Mouse (Mus musculus) megakaryocyte-erythroid progenitor cell, adult 5-6 weeks (primary cell): ENCODE data around the gene H2-DMb2. TPM values are rescaled to one million over a fixed set of nuclear protein-coding genes. Genes with fewer than 3 reads are reported as not detected.
A peak's percentile ranks its signal among the peaks of the same experiment; 100 is the strongest.

Source experiments
- ATAC-seq: replicated peaks from 2 replicates; pipeline ENCODE4 v1.8.0; 2016; ENCODE audit warnings: mild to moderate bottlenecking, inconsistent platforms; ENCODE audit not compliant: severe bottlenecking, poor library complexity, low FRiP score, low TSS enrichment
- total RNA-seq, 2 experiments: library from RNA; stranded (forward) in 1 of 2; stranded (reverse) in 1 of 2; fragments of 200-1000, 215-1000 nt in 1 of 2; fragments of >200 nt in 1 of 2; fragmentation: Nextera tagmentation in 1 of 2; gene quantifications; 2 replicates each; pipeline ENCODE4 v1.2.3; 2014 to 2017

Gene H2-DMb2
- total RNA-seq, 2 experiments from 2014 or later, result 0.81 TPM; not detected in 1

GRCm38 (mm10) chr17:34117421-34118112, 25.5 kb upstream of the H2-DMb2 start:
- no peak for ATAC-seq

GRCm38 (mm10) chr17:34118113-34118872, 24.8 kb upstream of the H2-DMb2 start:
- no peak for ATAC-seq

GRCm38 (mm10) chr17:34118873-34119248, 24.2 kb upstream of the H2-DMb2 start:
- no peak for ATAC-seq

GRCm38 (mm10) chr17:34119249-34120179, 23.6 kb upstream of the H2-DMb2 start, which contains the start of gene H2-DMa:
TSS of gene H2-DMa (plus strand) at chr17:34119541.
- peak; percentile 54 for ATAC-seq

GRCm38 (mm10) chr17:34120180-34120723, 22.9 kb upstream of the H2-DMb2 start:
- ATAC-seq, result no peak

- no peak; the same call in 1 of the 2 replicates for ATAC-seq
Observed at GRCm38 (mm10) chr17:34120814-34121171, 22.3 kb upstream of the H2-DMb2 start.

- no peak for ATAC-seq
Observed at GRCm38 (mm10) chr17:34121172-34121878, 21.8 kb upstream of the H2-DMb2 start.

GRCm38 (mm10) chr17:34121879-34122187, 21.3 kb upstream of the H2-DMb2 start:
- ATAC-seq, result no peak

GRCm38 (mm10) chr17:34122188-34122984, 20.7 kb upstream of the H2-DMb2 start, which contains the start of gene Brd2:
TSS of gene Brd2 (minus strand) at chr17:34122634.
- peak; percentile 33 for ATAC-seq

GRCm38 (mm10) chr17:34123111-34123510, 20.0 kb upstream of the H2-DMb2 start:
- ATAC-seq, result no peak

GRCm38 (mm10) chr17:34123518-34123917, 19.6 kb upstream of the H2-DMb2 start:
- ATAC-seq, result no peak

GRCm38 (mm10) chr17:34124649-34125048, 18.5 kb upstream of the H2-DMb2 start:
- ATAC-seq, result no peak

- no peak for ATAC-seq
Observed at GRCm38 (mm10) chr17:34126826-34127420, 16.2 kb upstream of the H2-DMb2 start.

- ATAC-seq, result peak; percentile 76
Observed at GRCm38 (mm10) chr17:34127475-34127874, 15.6 kb upstream of the H2-DMb2 start.

- no peak for ATAC-seq
Observed at GRCm38 (mm10) chr17:34128264-34128937, 14.7 kb upstream of the H2-DMb2 start.

GRCm38 (mm10) chr17:34128944-34129791, 13.9 kb upstream of the H2-DMb2 start:
- ATAC-seq, result 0 out of 2 replicates have a peak, but pooled peaks have one; percentile 19
